Mouse (Mus musculus) liver, postnatal 0 days (tissue): ENCODE results near the gene Efnb3. TPM values are rescaled to one million over a fixed set of nuclear protein-coding genes. Genes with fewer than 3 reads are reported as not detected.
A peak's percentile ranks its signal among the peaks of the same experiment; 100 is the strongest.

Experiments used
- ATAC-seq: fragments of 200-750 bp; cut with Nextera tagmentation; 2 replicates; pipeline ENCODE4 v1.8.0; 2017; ENCODE audit warnings: mild to moderate bottlenecking, moderate library complexity
- DNase-seq: peaks from one replicate; pipeline ENCODE4 v3.0.0-alpha.2; 2016
- H3K27ac ChIP-seq: fragments of 300-500 bp; sonication (generic); 2 replicates; pipeline ENCODE4 v1.5.1; 2014; ENCODE audit warnings: antibody characterized with exemption, moderate library complexity, mild to moderate bottlenecking, low read depth
- H3K27me3 ChIP-seq: fragments of 300-500 bp; sonication (generic); 2 replicates; pipeline ENCODE4 v1.6.1; 2014; ENCODE audit warnings: low read length, control low read depth, mixed read lengths; ENCODE audit not compliant: insufficient read depth
- H3K36me3 ChIP-seq: fragments of 300-500 bp; sonication (generic); replicated peaks from 2 replicates; pipeline ENCODE4 v1.6.1; 2014; ENCODE audit warnings: mild to moderate bottlenecking, control low read depth, low read length, moderate library complexity, mixed read lengths; ENCODE audit not compliant: insufficient read depth
- H3K4me1 ChIP-seq: fragments of 300-500 bp; sonication (generic); 2 replicates; pipeline ENCODE4 v1.6.1; 2014; ENCODE audit warnings: antibody characterized with exemption, mild to moderate bottlenecking, control low read depth; ENCODE audit not compliant: insufficient read depth
- H3K4me2 ChIP-seq: fragments of 300-500 bp; sonication (generic); 2 replicates; pipeline ENCODE4 v1.6.1; 2014; ENCODE audit warnings: low read depth, mild to moderate bottlenecking, low read length, moderate library complexity, mixed read lengths
- H3K4me3 ChIP-seq: fragments of 300-500 bp; sonication (generic); 2 replicates; pipeline ENCODE4 v1.5.1; 2014; ENCODE audit warnings: low read depth, low read length
- H3K9ac ChIP-seq: fragments of 300-500 bp; sonication (generic); replicated peaks from 2 replicates; pipeline ENCODE4 v1.6.1; 2014; ENCODE audit warnings: mild to moderate bottlenecking, moderate library complexity
- H3K9me3 ChIP-seq: fragments of 300-500 bp; sonication (generic); 2 replicates; pipeline ENCODE4 v1.6.1; 2016; ENCODE audit warnings: mild to moderate bottlenecking, control low read depth, low read length, mixed read lengths
- CTCF ChIP-seq: sonication (generic); IDR thresholded peaks from 2 replicates; pipeline ENCODE4 v1.5.1; 2016; ENCODE audit warnings: antibody characterized with exemption, low read depth
- EP300 ChIP-seq: IDR thresholded peaks from 2 replicates; pipeline ENCODE4 v1.6.1; 2016; ENCODE audit warnings: antibody characterized with exemption, low read depth, mild to moderate bottlenecking
- WGBS: fragments of 180-500 bp; shearing (Covaris S2); extraction: QIAGEN DNeasy Blood & Tissue Kit; methylation state at CpG from one replicate; pipeline ENCODE4 v1.1.7; 2014; ENCODE audit not compliant: insufficient replicate concordance; 5-methylcytosine and 5-hydroxymethylcytosine counted together
- polyA plus RNA-seq: library from polyadenylated mRNA; unstranded; fragments of >200 nt; fragmentation: Nextera tagmentation; extraction: Ambion mirVana; gene quantifications from 2 replicates; pipeline ENCODE4 v1.2.1, GENCODE M21; 2015

Gene Efnb3
- polyA plus RNA-seq, 1 experiment from 2014 or later = 0.19 TPM

GRCm38 (mm10) chr11:69604795-69605664 is 45.0 kb upstream of the Efnb3 start:
- H3K27me3 ChIP-seq = peaks cover 7% of the 10 kb centered on the region; the same call in 1 of the 2 replicates
- peak overlapping the region; percentile 100 for H3K4me2 ChIP-seq
- no peak for TF ChIP-seq EP300
- TF ChIP-seq CTCF = no peak
- ATAC-seq (peak; percentile 18), DNase-seq (peak; percentile 36)
- no peaks in the 10 kb centered on the region for H3K9me3 ChIP-seq
- no peaks in the 10 kb centered on the region for H3K36me3 ChIP-seq
- H3K4me1 ChIP-seq = peaks cover 40% of the 10 kb centered on the region
- whole genome bisulfite sequencing = 1% methylated on average over 42 of the region's 73 CpGs
- H3K27ac ChIP-seq = peak overlapping the region; percentile 76
- peak overlapping the region; percentile 67 for H3K9ac ChIP-seq
- H3K4me3 ChIP-seq = peak overlapping the region; percentile 59

- H3K9me3 ChIP-seq = no peaks in the 10 kb centered on the region
- H3K27me3 ChIP-seq = peaks cover 7% of the 10 kb centered on the region; the same call in 1 of the 2 replicates
- H3K4me3 ChIP-seq = peak overlapping the region; percentile 59
- peak overlapping the region; percentile 100 for H3K4me2 ChIP-seq
- peak overlapping the region; percentile 67 for H3K9ac ChIP-seq
- ATAC-seq (no peak), DNase-seq (peak; percentile 12)
- H3K27ac ChIP-seq = no peak overlapping the region; the same call in 1 of the 2 replicates
- TF ChIP-seq CTCF (no peak), EP300 (no peak)
- 55% methylated on average over 3 of the region's 3 CpGs for WGBS
- peaks cover 45% of the 10 kb centered on the region for H3K4me1 ChIP-seq
- no peaks in the 10 kb centered on the region for H3K36me3 ChIP-seq
Observed at GRCm38 (mm10) chr11:69604347-69604746, 44.3 kb upstream of the Efnb3 start.

- Histone ChIP-seq H3K4me2 (peak overlapping the region; percentile 100; the same call in 1 of the 2 replicates), H3K36me3 (no peaks in the 10 kb centered on the region), H3K27me3 (peaks cover 7% of the 10 kb centered on the region; the same call in 1 of the 2 replicates), H3K9ac (no peak overlapping the region), H3K4me1 (peaks cover 48% of the 10 kb centered on the region), H3K9me3 (no peaks in the 10 kb centered on the region), H3K27ac (no peak overlapping the region), H3K4me3 (no peak overlapping the region)
- DNase-seq (peak; percentile 11), ATAC-seq (no peak)
- TF ChIP-seq CTCF (no peak), EP300 (no peak)
- WGBS = 73% methylated on average over 8 of the region's 8 CpGs
Observed at GRCm38 (mm10) chr11:69603516-69603915, 43.5 kb upstream of the Efnb3 start.

- 42% methylated on average over 3 of the region's 3 CpGs for WGBS
- peaks cover 7% of the 10 kb centered on the region; the same call in 1 of the 2 replicates for H3K27me3 ChIP-seq
- peaks cover 48% of the 10 kb centered on the region for H3K4me1 ChIP-seq
- H3K9ac ChIP-seq = 0 out of 2 replicates have a peak overlapping the region, but pooled peaks have one; percentile 17
- H3K9me3 ChIP-seq = no peaks in the 10 kb centered on the region
- no peak for DNase-seq
- H3K4me3 ChIP-seq = no peak overlapping the region
- no peaks in the 10 kb centered on the region for H3K36me3 ChIP-seq
- H3K4me2 ChIP-seq = no peak overlapping the region
- TF ChIP-seq EP300 = no peak
- TF ChIP-seq CTCF = no peak
- no peak for ATAC-seq
- H3K27ac ChIP-seq = no peak overlapping the region; the same call in 1 of the 2 replicates
Observed at GRCm38 (mm10) chr11:69601768-69602167, 41.8 kb upstream of the Efnb3 start.

- no peaks in the 10 kb centered on the region for H3K36me3 ChIP-seq
- no peak for TF ChIP-seq CTCF
- no peak for TF ChIP-seq EP300
- peaks cover 38% of the 10 kb centered on the region for H3K4me1 ChIP-seq
- ATAC-seq (peak; percentile 18; the same call in 1 of the 2 replicates), DNase-seq (no peak)
- WGBS = 36% methylated on average over 6 of the region's 6 CpGs
- H3K9me3 ChIP-seq = no peaks in the 10 kb centered on the region
- H3K27me3 ChIP-seq = peaks cover under 1% of the 10 kb centered on the region; the same call in 1 of the 2 replicates
- H3K27ac ChIP-seq = peak overlapping the region; percentile 52
- H3K4me2 ChIP-seq = peak overlapping the region; percentile 48
- H3K9ac ChIP-seq = 0 out of 2 replicates have a peak overlapping the region, but pooled peaks have one; percentile 34
- no peak overlapping the region for H3K4me3 ChIP-seq
Observed at GRCm38 (mm10) chr11:69600098-69600497, 40.1 kb upstream of the Efnb3 start.

GRCm38 (mm10) chr11:69599436-69599835 is 39.4 kb upstream of the Efnb3 start:
- Histone ChIP-seq H3K27ac (peak overlapping the region; percentile 52), H3K4me1 (peaks cover 34% of the 10 kb centered on the region), H3K4me3 (no peak overlapping the region), H3K27me3 (no peaks in the 10 kb centered on the region; the same call in 1 of the 2 replicates), H3K4me2 (peak overlapping the region; percentile 48), H3K36me3 (no peaks in the 10 kb centered on the region), H3K9ac (no peak overlapping the region; the same call in 1 of the 2 replicates), H3K9me3 (no peaks in the 10 kb centered on the region)
- ATAC-seq (peak; percentile 64), DNase-seq (no peak)
- TF ChIP-seq EP300 (peak; percentile 53; the same call in 1 of the 2 replicates), CTCF (peak; percentile 33)
- 14% methylated on average over 9 of the region's 9 CpGs for WGBS
